Mouse (Mus musculus) mature B cell (primary cell): ENCODE measurements around the gene E2f1.

Source experiments
- in situ Hi-C: fragments of 300-500 bp; cut with MboI; formaldehyde crosslinking; loops from 2 replicates; pipeline ENCODE4 v1.14.3; 2019

E2f1 gene

GRCm38 (mm10) chr2:154552424-154552907 is 17.2 kb downstream of the E2f1 start:
- in situ Hi-C loops, result no loop called here

GRCm38 (mm10) chr2:154551927-154552326 is 17.8 kb downstream of the E2f1 start:
- in situ Hi-C loops, result no loop called here

- in situ Hi-C loops, result no loop called here
Observed at GRCm38 (mm10) chr2:154551476-154551875, 18.2 kb downstream of the E2f1 start, which contains the start of gene Actl10. Gene Actl10 (plus strand): TSS chr2:154551776.

GRCm38 (mm10) chr2:154550937-154551336 is 18.8 kb downstream of the E2f1 start:
- in situ Hi-C loops, result no loop called here

- in situ Hi-C loops, result no loop called here
Observed at GRCm38 (mm10) chr2:154549886-154550189, 19.9 kb downstream of the E2f1 start.

- in situ Hi-C loops, result no loop called here
Observed at GRCm38 (mm10) chr2:154549127-154549885, 20.4 kb downstream of the E2f1 start.

GRCm38 (mm10) chr2:154548688-154549087 is 21.0 kb downstream of the E2f1 start:
- in situ Hi-C loops, result no loop called here

GRCm38 (mm10) chr2:154546711-154547110 is 23.0 kb downstream of the E2f1 start, which contains the start of gene 1700003F12Rik:
Gene 1700003F12Rik (plus strand): TSS chr2:154547085.
- in situ Hi-C loops, result no loop called here

GRCm38 (mm10) chr2:154543567-154544347 is 25.9 kb downstream of the E2f1 start:
- in situ Hi-C loops, result no loop called here

GRCm38 (mm10) chr2:154541630-154542029 is 28.1 kb downstream of the E2f1 start:
- in situ Hi-C loops, result no loop called here

- in situ Hi-C loops, result no loop called here
Observed at GRCm38 (mm10) chr2:154539720-154540119, 30.0 kb downstream of the E2f1 start.

- in situ Hi-C loops, result no loop called here
Observed at GRCm38 (mm10) chr2:154538710-154539109, 31.0 kb downstream of the E2f1 start.

- in situ Hi-C loops, result no loop called here
Observed at GRCm38 (mm10) chr2:154538310-154538709, 31.4 kb downstream of the E2f1 start.

GRCm38 (mm10) chr2:154534704-154535270 is 34.9 kb downstream of the E2f1 start:
- in situ Hi-C loops, result no loop called here

GRCm38 (mm10) chr2:154532888-154533287 is 36.8 kb downstream of the E2f1 start:
- in situ Hi-C loops, result no loop called here

- in situ Hi-C loops, result no loop called here
Observed at GRCm38 (mm10) chr2:154526531-154526930, 43.2 kb downstream of the E2f1 start.

- in situ Hi-C loops, result no loop called here
Observed at GRCm38 (mm10) chr2:154525285-154525684, 44.4 kb downstream of the E2f1 start.

- in situ Hi-C loops, result no loop called here
Observed at GRCm38 (mm10) chr2:154522334-154522733, 47.4 kb downstream of the E2f1 start.

- in situ Hi-C loops, result no loop called here
Observed at GRCm38 (mm10) chr2:154521449-154521848, 48.2 kb downstream of the E2f1 start.

GRCm38 (mm10) chr2:154517424-154517823 is 52.3 kb downstream of the E2f1 start:
- in situ Hi-C loops, result no loop called here

GRCm38 (mm10) chr2:154516944-154517343 is 52.7 kb downstream of the E2f1 start:
- in situ Hi-C loops, result no loop called here

- in situ Hi-C loops, result no loop called here
Observed at GRCm38 (mm10) chr2:154510141-154510540, 59.6 kb downstream of the E2f1 start.
